Mouse (Mus musculus): Measurements from ENCODE around the gene Isl2.

The Isl2 gene

DNA sequence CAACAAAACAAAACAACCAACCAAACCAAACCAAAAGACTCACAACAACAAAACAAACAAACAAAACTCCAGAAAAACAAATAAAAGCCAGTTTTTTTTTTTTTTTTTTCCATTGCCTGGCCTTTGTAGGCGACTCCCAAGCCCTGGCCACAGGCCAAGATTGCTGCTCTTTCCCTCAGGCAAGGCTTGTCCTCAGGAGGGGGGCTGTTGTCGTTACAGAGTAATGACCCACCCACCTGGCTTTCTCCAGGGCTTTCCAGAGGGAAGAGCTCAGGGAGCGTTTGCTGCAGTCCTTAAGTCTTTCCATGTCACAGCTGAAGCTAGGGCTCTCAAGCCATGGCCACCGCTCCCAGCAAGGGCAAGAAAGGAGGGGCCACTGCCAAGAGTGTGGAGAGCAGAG, at the start of gene Isl2:
TSS of gene Isl2 (plus strand) at position 296 of the 400 bp plus-strand sequence.
- DNase-seq (ENCODE audit: low spot score in 2 of 2) = no peak

DNA sequence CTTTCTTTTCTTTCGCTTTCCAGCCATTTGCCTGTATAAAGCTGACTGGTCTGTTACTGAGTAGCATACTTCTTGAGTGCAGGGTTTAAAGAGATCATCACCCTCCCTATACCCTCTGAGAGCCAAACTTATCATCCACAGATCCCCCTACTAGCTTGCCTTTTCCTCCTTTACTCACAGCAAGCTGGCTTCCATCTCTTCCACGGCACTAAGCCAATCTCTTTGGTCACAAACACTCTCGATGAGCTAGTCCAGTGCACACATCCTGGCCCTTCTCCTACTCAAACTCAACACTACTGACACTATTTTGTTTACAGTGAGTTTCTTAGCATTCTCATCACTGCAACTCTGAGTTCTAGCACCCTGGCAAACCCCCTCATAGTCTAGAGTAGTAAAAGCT, 30.6 kb upstream of the Isl2 start:
- no peak for DNase-seq (ENCODE audit: low spot score in 2 of 2)

DNA sequence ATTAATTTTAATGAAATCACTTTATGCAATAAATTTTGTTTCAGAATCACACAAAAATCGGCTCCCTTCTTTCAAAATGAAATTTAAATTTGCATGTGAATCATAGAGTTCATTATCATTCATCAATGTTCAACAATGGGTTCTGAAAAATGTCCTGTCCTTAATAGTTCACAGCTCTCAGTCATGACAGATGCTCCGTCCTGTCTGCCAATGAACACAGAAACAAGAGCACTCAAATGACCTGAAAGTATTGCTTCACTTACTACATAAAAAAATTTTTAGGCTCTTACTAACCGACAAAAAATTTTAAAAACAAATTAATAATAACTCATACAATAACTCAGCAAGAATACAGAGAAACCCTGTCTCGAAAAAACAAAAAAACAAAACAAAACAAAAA, 29.8 kb upstream of the Isl2 start:
- DNase-seq (ENCODE audit: low spot score in 2 of 2) = no peak

DNA sequence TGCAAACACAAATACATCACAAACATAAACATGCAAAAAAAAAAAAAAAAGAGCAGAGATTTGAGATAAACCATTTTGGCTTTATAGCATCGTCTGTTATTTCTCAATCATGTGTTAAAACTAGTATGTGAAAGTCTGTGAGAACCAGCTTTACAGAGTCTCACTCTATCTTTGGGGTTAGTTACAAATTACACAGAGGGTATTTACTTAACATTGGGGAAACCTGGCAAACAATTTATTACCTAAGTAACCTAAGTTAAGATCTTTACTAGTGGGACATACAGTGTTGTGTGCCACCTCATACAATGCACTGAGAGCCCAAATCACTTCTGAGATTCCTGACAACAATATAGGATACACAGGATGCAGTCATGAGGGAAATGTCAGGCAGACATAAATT, 28.7 kb upstream of the Isl2 start:
- no peak for DNase-seq (ENCODE audit: low spot score in 2 of 2)

DNA sequence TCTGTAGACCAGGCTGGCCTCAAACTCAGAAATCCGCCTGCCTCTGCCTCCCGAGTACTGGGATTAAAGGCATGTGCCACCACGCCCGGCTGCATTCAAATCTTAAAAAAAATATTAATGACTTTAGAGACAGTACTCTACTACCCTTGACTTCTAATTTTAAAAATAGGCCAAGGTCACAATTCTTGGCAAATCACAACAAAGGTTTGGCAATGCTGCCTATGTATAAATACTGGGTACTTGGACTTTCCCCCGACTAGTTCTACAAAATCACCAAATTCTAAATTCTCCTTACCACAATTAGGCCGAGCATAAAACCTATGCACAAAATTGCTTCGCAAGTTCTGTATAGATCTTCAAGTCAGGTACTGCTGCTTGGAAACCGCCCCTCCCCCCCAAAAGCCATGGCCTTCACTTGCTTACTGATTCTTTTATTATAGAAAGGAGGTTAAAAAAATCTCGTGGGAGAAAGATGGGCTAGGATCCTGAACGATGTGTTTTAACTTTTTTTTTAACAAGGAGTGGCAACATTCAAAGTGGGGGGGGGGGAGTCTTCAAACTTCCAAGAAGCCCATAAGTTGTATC, 27.7 kb upstream of the Isl2 start:
- DNase-seq (ENCODE audit: low spot score in 2 of 2) = no peak

DNA sequence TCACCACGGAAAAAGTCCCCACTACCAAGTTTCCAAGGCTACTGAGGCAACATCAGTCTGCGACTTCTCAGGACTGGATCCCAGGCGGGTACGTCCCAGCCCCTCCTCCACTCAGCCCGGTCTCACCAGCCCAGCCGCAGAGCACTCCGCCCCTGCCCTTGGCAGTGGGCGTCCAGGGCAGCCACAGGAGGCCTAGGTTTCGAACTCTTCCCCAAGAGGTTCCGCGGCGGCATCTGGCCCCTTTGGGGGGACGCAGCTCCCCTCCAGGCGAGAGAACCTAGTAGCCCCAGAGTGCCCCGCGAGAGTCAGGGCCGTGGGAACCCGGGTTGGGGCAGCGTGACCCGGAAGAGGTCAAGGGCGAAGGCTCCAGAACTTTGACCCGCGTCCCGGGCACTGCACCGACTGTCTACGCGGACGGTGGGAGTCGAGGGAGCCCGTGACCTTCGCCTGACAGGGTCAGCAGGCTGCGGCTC, 26.9 kb upstream of the Isl2 start:
- no peak for DNase-seq (ENCODE audit: low spot score in 2 of 2)

DNA sequence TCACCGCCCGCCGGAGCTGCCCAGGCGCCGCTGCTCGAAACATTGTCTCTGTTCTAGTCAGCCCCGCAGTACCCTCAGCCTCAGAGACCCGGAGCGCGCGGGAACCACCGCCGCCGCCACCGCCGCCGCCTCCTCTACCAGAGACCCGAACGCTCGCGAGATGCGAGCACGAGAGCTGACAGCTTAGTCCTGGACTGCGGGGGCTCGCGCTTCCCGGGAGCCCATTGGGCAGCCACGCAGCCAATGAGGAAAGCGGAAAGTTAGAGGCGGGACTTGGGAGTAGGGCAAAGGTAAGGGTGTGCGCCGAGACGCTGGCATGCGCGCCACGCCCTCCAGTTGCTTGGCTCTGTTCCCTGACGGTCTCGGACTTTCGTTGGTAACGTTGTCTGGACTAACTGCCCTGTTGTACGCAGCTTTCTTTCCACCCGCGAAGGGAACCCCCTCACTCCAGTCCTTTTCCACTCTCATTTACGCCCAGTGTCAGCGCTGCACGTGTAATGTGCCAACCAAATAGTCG, 26.4 kb upstream of the Isl2 start, which contains the start of gene Etfa:
TSS of gene Etfa (minus strand) at position 217 of the 517 bp plus-strand sequence.
- DNase-seq (ENCODE audit: low spot score in 2 of 2) = peak; percentile 86 to 91

DNA sequence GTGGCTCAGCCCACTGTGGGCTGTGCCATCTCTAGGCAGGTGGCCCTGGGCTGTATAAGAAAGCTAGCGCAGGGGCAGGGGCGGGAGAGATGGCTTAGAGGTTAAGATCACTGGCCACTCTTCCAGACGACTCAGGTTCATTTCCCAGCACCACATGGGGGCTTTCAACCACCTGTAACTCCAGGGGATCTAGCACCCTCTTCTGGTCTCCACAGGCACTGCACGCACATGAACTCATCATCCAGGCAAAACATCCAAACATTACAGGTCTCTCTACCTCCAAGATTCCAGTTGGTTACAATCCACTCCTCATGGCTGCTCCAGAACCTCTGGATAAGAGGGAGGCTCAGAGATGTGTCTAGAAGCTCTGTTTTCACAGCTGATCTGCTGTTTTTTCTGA, 12.8 kb upstream of the Isl2 start:
- peak in 1 of 2 experiments; percentile 25 for DNase-seq (ENCODE audit: low spot score in 2 of 2)

DNA sequence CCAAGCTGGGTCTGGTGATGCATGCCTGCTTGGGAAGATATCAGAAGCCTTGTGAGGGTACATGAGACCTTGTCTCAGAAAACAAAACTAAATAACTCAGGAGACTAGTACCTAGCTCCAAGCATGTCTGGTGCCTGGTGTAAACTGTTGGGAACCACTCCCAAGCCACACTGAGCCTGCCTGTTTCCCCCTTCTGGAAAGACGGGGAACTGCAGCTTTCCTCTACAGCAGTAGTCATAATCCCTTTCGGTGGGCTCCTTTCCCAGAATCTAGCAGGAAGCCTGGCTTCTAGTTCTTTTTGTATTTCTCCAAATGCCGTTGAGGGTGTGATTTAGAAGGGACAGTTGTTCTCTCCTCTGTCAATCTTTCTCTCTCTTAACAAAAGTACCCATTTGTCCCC, 2.6 kb upstream of the Isl2 start:
- peak in 1 of 2 experiments; percentile 24 for DNase-seq (ENCODE audit: low spot score in 2 of 2)

DNA sequence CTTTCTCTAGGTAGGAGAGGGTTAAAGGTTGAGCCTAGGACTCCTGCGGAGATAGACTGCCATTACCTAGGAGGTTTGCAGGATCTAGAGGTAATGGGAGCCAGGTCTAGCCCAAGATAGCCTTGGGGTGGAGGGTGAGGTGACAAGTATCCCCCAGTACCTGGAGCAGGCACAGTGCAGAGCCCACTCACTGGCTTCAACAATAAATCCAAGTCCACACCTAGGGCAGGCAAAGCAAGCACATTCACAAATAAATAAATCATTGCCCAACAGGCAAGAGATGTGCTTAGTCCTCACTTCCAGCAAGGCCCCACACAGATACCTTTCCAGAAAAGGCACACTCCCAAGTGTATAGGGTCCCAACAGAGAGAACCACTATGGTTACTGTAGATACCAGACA, 534 bp downstream of the Isl2 start:
- no peak for DNase-seq (ENCODE audit: low spot score in 2 of 2)

DNA sequence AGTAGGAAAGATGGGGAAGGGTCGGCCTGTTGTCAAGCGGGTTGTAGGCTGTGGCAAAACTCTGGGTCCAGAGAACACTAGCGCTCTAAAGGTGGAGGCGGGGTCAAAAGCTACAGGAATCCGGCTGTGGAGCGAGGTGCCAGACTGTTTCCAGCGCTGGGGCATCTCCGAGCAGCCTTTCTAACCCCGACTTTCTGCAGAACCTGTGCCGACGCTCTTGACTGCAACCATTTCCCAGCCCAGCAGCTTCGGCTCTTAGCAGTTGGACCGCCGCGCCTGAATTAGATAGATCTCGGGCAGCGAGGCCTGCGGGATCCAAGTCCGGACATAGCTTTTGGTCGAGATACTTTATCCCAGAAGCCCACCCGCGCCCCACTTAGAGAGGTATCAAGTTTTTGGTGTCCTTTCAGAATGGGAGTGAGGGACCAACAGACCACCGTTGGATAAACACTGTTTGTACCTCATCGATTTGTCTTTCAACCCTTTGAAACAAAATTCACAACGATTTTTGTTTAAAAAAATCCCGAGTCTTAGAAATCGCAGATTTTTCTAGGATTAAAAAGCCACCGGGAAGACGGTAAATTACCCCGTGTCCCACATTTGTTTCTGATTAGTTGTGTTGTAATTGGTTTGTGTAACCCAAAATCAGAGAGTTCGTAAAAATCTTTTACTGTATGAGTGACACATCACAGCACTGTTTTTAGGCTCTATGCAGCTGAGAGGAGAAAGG, 1.4 kb downstream of the Isl2 start:
- DNase-seq (ENCODE audit: low spot score in 2 of 2) = peak; percentile 1 to 5

DNA sequence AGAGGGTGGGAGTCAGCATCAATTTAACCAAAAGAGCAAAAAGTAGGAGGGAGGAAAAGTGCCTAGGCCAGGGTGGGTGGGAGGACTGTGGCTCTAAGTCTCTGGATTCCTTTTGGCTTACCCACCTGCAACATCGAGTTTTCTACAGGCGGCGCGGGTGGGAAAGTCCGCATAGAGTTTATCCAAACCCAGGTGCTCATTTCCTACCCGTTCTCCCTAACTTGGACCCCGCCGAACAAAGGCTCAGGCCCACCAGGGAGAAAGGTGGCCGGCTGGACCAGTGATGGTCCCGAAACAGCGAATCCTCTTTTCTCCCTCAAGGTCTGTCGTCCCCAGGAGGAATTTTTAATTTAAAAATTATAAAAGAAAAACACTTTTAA, 1.9 kb downstream of the Isl2 start:
- peak in 1 of 2 experiments; percentile 12 for DNase-seq (ENCODE audit: low spot score in 2 of 2)

DNA sequence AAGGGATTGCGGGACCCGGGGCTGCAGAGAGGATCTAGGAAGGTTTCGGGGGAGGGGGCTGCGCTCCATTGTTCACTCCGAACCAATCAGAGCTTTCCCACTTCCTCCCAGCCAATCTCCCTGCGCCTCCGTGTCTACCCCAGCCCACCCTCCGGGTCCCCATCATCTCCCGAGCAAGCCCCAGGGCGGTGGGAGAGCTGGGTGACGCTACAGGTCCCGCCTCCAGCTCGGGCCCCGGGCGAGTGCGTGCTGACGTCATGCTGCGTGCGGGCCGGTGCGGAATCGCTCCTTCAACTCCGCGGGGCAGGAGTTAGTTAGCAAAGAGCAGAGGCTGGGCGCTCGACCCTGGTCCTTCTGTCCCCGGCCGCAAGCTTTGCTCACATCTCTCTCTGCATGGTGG, 2.4 kb downstream of the Isl2 start:
- peak; percentile 38 to 49 for DNase-seq (ENCODE audit: low spot score in 2 of 2)

DNA sequence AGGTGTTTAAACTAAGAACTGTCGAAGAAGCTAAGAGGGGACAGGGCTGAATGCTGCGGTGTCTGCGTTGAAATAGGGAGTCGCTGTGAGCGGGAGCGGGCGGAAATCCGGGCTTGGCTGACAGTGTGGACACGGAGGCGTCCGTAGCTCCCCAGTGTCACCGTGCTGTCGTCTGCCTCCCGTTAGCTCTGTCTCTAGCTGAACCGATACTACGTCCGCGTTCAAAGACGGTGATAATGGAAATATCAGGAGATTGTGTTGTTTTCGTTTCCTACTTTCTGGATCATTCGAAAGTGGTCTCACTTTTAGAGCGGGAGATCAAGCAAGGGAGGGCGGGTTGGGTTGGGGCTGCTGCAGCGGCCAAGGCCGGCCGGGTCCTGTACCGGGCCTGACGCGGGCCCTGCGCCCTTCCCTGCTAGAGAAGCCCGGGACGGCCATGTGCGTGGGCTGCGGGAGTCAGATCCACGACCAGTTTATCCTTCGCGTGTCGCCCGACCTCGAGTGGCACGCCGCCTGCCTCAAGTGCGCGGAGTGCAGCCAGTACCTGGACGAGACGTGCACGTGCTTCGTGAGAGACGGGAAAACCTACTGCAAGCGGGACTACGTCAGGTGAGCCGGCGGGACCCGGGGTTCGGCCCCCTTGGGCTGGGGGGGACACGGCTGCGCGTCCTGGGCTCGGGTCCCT, 3.4 kb downstream of the Isl2 start:
- peak; percentile 14 to 41 for DNase-seq (ENCODE audit: low spot score in 2 of 2)

DNA sequence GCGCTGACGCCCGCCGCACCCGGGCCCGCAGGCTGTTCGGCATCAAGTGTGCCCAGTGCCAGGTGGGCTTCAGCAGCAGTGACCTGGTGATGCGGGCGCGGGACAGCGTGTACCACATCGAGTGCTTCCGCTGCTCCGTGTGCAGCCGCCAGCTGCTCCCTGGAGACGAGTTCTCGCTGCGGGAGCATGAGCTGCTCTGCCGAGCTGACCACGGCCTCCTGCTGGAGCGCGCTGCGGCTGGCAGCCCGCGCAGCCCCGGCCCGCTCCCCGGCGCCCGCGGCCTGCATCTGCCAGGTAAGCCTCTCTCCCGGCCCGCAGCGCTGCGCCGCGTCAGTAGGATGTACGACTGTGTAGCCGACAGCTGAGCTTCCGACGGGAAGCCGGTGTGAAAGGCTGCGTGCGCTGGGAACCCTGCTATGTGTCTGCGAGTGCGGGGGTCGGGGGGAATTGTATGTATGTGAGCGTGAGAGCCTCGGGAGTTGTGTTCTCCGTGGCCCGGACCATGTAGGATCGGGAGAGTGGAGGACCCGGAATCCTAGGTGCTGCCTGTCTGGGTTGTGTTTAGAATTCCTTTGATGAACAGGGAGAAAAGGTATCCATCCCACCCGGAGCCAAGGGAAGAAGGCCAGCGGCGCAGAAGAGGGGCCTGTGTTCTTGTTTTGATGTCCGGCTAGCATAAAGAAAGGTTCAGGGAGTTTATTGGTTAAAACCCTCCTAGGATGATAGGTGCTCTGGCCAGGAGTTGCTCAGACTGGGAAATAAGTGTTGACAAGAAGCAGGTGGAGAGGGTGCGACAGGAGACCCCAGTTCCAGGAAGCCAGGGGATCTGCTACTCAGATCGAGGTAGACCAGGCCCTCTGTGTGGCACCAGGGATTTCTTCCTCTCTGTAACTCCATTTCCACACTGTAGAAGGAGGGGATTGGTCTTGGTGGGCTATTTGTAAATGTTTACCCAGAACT, 4.2 kb downstream of the Isl2 start:
- peak; percentile 4 to 26 for DNase-seq (ENCODE audit: low spot score in 2 of 2)

DNA sequence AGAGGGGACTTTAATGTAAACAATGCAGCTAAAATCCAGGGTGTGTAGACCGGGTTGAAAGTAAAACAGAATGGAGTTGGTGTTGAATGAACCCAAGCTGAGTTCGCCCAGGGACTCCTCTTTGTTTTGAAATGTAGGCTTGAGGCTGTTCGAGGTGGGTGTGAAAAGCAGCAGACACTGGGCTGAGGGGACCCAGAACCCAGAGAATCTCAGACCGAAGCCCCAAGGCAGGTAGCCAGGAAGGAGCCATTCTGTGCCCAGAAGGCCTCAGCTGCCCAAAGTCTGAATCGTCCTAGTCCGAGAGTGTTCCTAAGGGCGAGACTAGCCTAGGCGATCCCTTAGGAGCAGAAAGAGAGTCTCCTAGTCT, 4.8 kb downstream of the Isl2 start:
- DNase-seq (ENCODE audit: low spot score in 2 of 2) = peak; percentile 10 to 13

DNA sequence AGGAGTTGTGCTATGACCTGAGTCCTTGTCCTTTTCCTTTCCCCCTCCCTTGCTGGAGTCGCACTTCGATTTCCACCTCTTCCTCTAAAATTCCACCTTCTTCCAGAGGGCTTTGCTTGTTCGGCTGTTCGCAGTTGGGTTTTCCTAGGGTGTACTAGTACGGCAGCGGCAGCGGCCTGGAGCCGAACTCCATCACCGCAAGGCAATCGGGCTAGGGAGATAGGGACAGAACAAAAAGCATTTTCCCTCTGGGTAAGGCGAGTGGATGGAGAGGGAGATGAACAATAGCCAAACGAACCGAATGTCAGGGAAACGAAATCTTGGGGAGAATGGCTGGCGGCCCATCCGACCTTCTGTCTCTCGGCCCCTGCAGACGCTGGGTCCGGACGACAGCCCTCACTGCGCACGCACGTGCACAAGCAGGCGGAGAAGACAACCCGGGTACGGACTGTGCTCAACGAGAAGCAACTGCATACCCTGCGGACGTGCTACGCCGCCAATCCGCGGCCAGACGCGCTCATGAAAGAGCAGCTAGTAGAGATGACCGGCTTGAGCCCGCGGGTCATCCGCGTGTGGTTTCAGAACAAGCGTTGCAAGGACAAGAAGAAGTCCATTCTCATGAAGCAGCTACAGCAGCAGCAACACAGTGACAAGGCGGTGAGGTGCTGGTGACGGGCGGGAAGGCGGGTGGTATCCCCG, 5.4 kb downstream of the Isl2 start:
- peak; percentile 38 to 51 for DNase-seq (ENCODE audit: low spot score in 2 of 2)

DNA sequence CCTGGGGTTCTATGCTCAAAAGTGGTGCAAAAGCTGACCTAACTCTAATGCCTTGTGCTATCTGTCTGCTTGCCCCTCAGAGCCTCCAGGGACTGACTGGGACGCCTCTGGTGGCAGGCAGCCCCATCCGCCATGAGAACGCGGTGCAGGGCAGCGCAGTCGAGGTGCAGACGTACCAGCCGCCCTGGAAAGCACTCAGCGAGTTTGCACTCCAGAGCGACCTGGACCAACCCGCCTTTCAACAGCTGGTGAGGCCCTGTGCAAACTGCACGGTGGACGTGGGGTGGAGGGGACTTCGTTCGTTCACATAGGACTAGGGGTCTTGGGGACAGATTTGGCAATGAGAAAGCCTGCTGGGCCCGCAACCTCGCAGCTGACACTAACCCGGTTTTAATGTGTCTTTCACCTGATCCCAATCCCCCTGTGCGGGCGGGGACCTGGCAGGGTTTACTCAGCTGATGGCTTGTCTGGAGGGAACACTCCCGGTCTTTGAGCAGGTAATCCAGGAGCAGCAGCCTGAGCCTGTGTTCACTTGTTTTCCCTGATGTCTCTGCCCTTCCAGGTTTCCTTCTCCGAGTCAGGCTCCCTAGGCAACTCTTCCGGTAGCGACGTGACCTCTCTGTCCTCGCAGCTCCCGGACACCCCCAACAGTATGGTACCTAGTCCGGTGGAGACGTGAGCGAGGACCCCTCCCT, 6.5 kb downstream of the Isl2 start:
- peak; percentile 29 to 33 for DNase-seq (ENCODE audit: low spot score in 2 of 2)

DNA sequence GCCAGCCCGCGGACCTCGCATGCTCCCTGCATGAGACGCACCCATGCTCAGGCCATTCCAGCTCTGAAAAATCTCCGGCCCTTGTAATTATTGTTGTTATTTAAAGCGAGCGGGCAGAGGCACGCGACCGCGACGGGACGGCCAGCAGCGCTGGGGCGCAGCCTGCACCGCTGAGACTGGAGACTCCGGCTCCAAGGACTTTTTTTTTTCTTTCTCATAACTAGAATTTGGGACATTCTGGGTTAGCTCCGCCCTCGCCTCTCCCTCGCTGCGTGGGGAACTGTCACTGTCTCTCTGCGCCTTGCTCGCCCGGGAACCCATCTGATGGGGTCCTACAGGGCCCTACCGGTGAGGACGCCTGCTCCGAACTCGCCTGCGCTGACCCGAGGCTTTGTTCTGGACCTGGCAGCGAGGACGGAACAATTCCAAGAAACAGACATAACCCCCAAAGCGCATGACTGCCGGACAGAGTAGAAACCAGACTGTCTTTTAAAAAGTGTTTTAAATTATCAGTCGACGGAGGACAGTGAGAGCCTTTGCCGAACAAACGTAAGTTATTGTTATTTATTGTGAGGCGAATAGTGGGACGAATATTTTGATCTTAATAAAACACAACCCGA, 7.2 kb downstream of the Isl2 start:
- DNase-seq (ENCODE audit: low spot score in 2 of 2) = peak in 1 of 2 experiments; percentile 1

Data from natural killer cell, adult 2 months (primary cell).